Mouse (Mus musculus): Measurements from ENCODE around the gene Lrp5. TPM values are rescaled to one million over a fixed set of nuclear protein-coding genes. Genes with fewer than 3 reads are reported as not detected.

Lrp5 gene
- total and polyA plus RNA-seq, 3 experiments, result 16.1 to 31.9 TPM; not detected in 1

- Histone ChIP-seq H3K27me3 (ENCODE audit: control insufficient read depth in 1 of 2, insufficient read depth in 2 of 2, low read length in 2 of 2) (no peaks in the 10 kb centered on the region), H3K4me3 (ENCODE audit: control insufficient read depth in 1 of 2, insufficient read depth in 1 of 2, low read depth in 2 of 2, low read length in 2 of 2) (no peak overlapping the region), H3K27ac (ENCODE audit: control insufficient read depth, low read depth, low read length) (no peak overlapping the region), H3K79me2 (ENCODE audit: control insufficient read depth, insufficient read depth, low read length, poor library complexity) (peaks cover 64% of the 10 kb centered on the region), H3K9ac (ENCODE audit: control insufficient read depth, low read depth, low read length, poor library complexity, severe bottlenecking) (no peak overlapping the region), H3K4me1 (ENCODE audit: control insufficient read depth in 1 of 2, insufficient read depth in 2 of 2, low read length in 2 of 2) (no peaks in the 10 kb centered on the region), H3K36me3 (ENCODE audit: control insufficient read depth in 1 of 2, insufficient read depth in 2 of 2, low read length in 2 of 2) (peaks cover 2 to 6% of the 10 kb centered on the region in 2 experiments; a peak in 2 of 4 replicates), H3K9me3 (replicated peaks; ENCODE audit: insufficient read depth, low read length) (no peaks in the 10 kb centered on the region)
- TF ChIP-seq MYC (IDR thresholded peaks at IDR 0.05; ENCODE audit: low read depth, low read length) (no peak), MAFK (IDR thresholded peaks at IDR 0.05; ENCODE audit: borderline replicate concordance, low read depth, low read length) (no peak), ZNF384 (IDR thresholded peaks at IDR 0.05; ENCODE audit: low read depth, low read length) (peak; percentile 66), SMC3 (IDR thresholded peaks at IDR 0.05; ENCODE audit: low read depth, low read length) (no peak), ZKSCAN1 (IDR thresholded peaks at IDR 0.05; ENCODE audit: low read depth, low read length) (no peak), TCF12 (IDR thresholded peaks at IDR 0.05; ENCODE audit: low read depth, low read length) (no peak)
- DNase-seq (ENCODE audit: low read depth, low spot score), result no peak
These were observed 131.6 kb downstream of the Lrp5 start for GRCm38 (mm10) chr19:3554785-3555184.

DNA sequence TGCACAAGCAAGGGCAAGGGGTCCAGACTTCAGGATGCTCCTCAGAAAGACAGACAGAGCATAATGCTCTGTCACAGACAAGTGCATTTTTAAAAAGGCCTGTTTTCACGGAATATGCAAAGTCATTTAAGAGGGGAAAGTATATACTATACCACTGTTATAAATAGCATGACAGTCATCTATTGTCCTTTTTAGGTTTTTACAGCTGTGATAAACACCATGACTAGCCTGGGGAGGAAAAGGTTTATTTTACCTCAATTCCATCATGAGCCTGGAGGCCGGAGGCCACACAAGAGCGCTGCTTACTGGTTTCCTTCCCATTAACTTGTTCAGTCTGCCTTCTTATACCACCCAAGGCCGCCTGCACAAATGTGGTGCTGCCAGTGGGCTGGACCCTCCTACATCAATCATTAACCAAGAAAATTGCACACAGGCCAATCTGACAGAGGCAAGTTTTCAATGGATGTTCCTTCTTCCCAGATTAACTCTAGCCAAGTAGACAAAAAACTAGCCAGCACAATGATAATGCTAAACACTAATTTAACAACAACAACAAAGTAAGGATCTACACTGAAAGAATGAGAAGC lies 134.7 kb downstream of the Lrp5 start:
- Histone ChIP-seq H3K4me1 (ENCODE audit: control insufficient read depth in 1 of 2, insufficient read depth in 2 of 2, low read length in 2 of 2) (no peaks in the 10 kb centered on the region), H3K27ac (ENCODE audit: control insufficient read depth, low read depth, low read length) (no peak overlapping the region), H3K79me2 (ENCODE audit: control insufficient read depth, insufficient read depth, low read length, poor library complexity) (peaks cover 58% of the 10 kb centered on the region), H3K36me3 (ENCODE audit: control insufficient read depth in 1 of 2, insufficient read depth in 2 of 2, low read length in 2 of 2) (peaks cover 2 to 6% of the 10 kb centered on the region in 2 experiments; a peak in 2 of 4 replicates), H3K27me3 (ENCODE audit: control insufficient read depth in 1 of 2, insufficient read depth in 2 of 2, low read length in 2 of 2) (no peaks in the 10 kb centered on the region), H3K9me3 (replicated peaks; ENCODE audit: insufficient read depth, low read length) (no peaks in the 10 kb centered on the region), H3K9ac (ENCODE audit: control insufficient read depth, low read depth, low read length, poor library complexity, severe bottlenecking) (no peak overlapping the region), H3K4me3 (ENCODE audit: control insufficient read depth in 1 of 2, insufficient read depth in 1 of 2, low read depth in 2 of 2, low read length in 2 of 2) (no peak overlapping the region)
- no peak for TF ChIP-seq TAL1 (IDR thresholded peaks at IDR 0.05; ENCODE audit: low read length)
- no peak for TF ChIP-seq ZKSCAN1 (IDR thresholded peaks at IDR 0.05; ENCODE audit: low read depth, low read length)
- no peak for TF ChIP-seq UBTF (IDR thresholded peaks at IDR 0.05; ENCODE audit: borderline replicate concordance, insufficient read depth, low read depth, low read length)
- TF ChIP-seq EP300 (IDR thresholded peaks at IDR 0.05; ENCODE audit: low read depth in 1 of 2, low read length in 2 of 2), result no peak
- no peak for TF ChIP-seq CHD2 (IDR thresholded peaks at IDR 0.05; ENCODE audit: low read length)
- no peak for TF ChIP-seq ELF1 (IDR thresholded peaks at IDR 0.05; ENCODE audit: low read depth, low read length)
- TF ChIP-seq MYC (IDR thresholded peaks at IDR 0.05; ENCODE audit: low read depth, low read length), result no peak
- no peak for TF ChIP-seq ETS1 (IDR thresholded peaks at IDR 0.05; ENCODE audit: low read depth, low read length)
- TF ChIP-seq USF1 (IDR thresholded peaks at IDR 0.05; ENCODE audit: low read depth, low read length), result no peak
- TF ChIP-seq JUND (IDR thresholded peaks at IDR 0.05; ENCODE audit: low read depth, low read length), result no peak
- no peak for TF ChIP-seq TCF12 (IDR thresholded peaks at IDR 0.05; ENCODE audit: low read depth, low read length)
- TF ChIP-seq CHD1 (IDR thresholded peaks at IDR 0.05; ENCODE audit: low read depth, low read length), result no peak
- no peak for TF ChIP-seq MAFK (IDR thresholded peaks at IDR 0.05; ENCODE audit: borderline replicate concordance, low read depth, low read length)
- TF ChIP-seq MXI1 (IDR thresholded peaks at IDR 0.05; ENCODE audit: low read depth, low read length), result no peak
- no peak for TF ChIP-seq NELFE (IDR thresholded peaks at IDR 0.05; ENCODE audit: low read depth, low read length)
- TF ChIP-seq POLR2AphosphoS5 (IDR thresholded peaks at IDR 0.05; ENCODE audit: borderline replicate concordance, low read depth, low read length), result no peak
- no peak for DNase-seq (ENCODE audit: low read depth, low spot score)

Data from MEL (cell line).